Mouse (Mus musculus) spleen, adult 2 months (tissue): ENCODE data around the gene Nme9.

Source experiments
- CTCF ChIP-seq: fragments of 200-500 bp; IDR thresholded peaks from 2 replicates; pipeline ENCODE4 v1.5.1; 2011; ENCODE audit warnings: mild to moderate bottlenecking, inconsistent platforms; ENCODE audit not compliant: insufficient read depth, insufficient read length, insufficient replicate concordance; ENCODE audit errors: extremely low read depth
- POLR2A ChIP-seq: fragments of 200-500 bp; IDR thresholded peaks from 2 replicates; pipeline ENCODE4 v1.6.1; 2011; ENCODE audit warnings: low read depth, low read length, inconsistent platforms

GRCm38 (mm10) chr9:99436182-99437030 is 14.9 kb upstream of the Nme9 start:
- no peak for TF ChIP-seq POLR2A
- no peak for TF ChIP-seq CTCF
